Mouse (Mus musculus) forebrain, embryonic 15.5 days (tissue): Measurements from ENCODE around the gene Tipin. TPM values are rescaled to one million over a fixed set of nuclear protein-coding genes. Genes with fewer than 3 reads are reported as not detected.
"Not testable (repeated sequence)": the region's sequence is repeated elsewhere in the genome, so short reads cannot be mapped to it uniquely, and the experiment has no call there.

Experiments used
- ATAC-seq: fragments of 200-750 bp; cut with Nextera tagmentation; replicated peaks from 2 replicates; pipeline ENCODE4 v1.8.0; 2017; ENCODE audit warnings: mild to moderate bottlenecking, moderate TSS enrichment, moderate library complexity
- H3K27ac ChIP-seq: fragments of 300-500 bp; sonication (generic); replicated peaks from 2 replicates; pipeline ENCODE4 v1.5.1; 2015; ENCODE audit warnings: mild to moderate bottlenecking, inconsistent platforms
- H3K27me3 ChIP-seq: fragments of 300-500 bp; sonication (generic); 2 replicates; pipeline ENCODE4 v1.6.1; 2015; ENCODE audit warnings: inconsistent platforms
- H3K36me3 ChIP-seq: fragments of 300-500 bp; sonication (generic); 2 replicates; pipeline ENCODE4 v1.6.1; 2015; ENCODE audit warnings: mild to moderate bottlenecking, inconsistent platforms
- H3K4me1 ChIP-seq: fragments of 300-500 bp; sonication (generic); 2 replicates; pipeline ENCODE4 v1.6.1; 2015; ENCODE audit warnings: inconsistent platforms
- H3K4me2 ChIP-seq: fragments of 300-500 bp; sonication (generic); replicated peaks from 2 replicates; pipeline ENCODE4 v1.6.1; 2015; ENCODE audit warnings: mild to moderate bottlenecking, inconsistent platforms
- H3K4me3 ChIP-seq: fragments of 300-500 bp; sonication (generic); 2 replicates; pipeline ENCODE4 v1.5.1; 2015; ENCODE audit warnings: mild to moderate bottlenecking, inconsistent platforms
- H3K9ac ChIP-seq: fragments of 300-500 bp; sonication (generic); replicated peaks from 2 replicates; pipeline ENCODE4 v1.6.1; 2015; ENCODE audit warnings: mild to moderate bottlenecking, inconsistent platforms
- H3K9me3 ChIP-seq: fragments of 300-500 bp; sonication (generic); 2 replicates; pipeline ENCODE4 v1.6.1; 2016; ENCODE audit warnings: inconsistent platforms
- WGBS: fragments of 180-500 bp; shearing (Covaris S2); methylation state at CpG from one replicate; pipeline ENCODE4 v1.1.7; 2015; ENCODE audit warnings: mixed read lengths; 5-methylcytosine and 5-hydroxymethylcytosine counted together
- polyA plus RNA-seq: library from polyadenylated mRNA; unstranded; fragments of >200 nt; fragmentation: Nextera tagmentation; extraction: Ambion mirVana; gene quantifications from 2 replicates; pipeline ENCODE4 v1.2.1, GENCODE M21; 2015

Tipin gene
- polyA plus RNA-seq, 1 experiment from 2014 or later, result 130 TPM

DNA sequence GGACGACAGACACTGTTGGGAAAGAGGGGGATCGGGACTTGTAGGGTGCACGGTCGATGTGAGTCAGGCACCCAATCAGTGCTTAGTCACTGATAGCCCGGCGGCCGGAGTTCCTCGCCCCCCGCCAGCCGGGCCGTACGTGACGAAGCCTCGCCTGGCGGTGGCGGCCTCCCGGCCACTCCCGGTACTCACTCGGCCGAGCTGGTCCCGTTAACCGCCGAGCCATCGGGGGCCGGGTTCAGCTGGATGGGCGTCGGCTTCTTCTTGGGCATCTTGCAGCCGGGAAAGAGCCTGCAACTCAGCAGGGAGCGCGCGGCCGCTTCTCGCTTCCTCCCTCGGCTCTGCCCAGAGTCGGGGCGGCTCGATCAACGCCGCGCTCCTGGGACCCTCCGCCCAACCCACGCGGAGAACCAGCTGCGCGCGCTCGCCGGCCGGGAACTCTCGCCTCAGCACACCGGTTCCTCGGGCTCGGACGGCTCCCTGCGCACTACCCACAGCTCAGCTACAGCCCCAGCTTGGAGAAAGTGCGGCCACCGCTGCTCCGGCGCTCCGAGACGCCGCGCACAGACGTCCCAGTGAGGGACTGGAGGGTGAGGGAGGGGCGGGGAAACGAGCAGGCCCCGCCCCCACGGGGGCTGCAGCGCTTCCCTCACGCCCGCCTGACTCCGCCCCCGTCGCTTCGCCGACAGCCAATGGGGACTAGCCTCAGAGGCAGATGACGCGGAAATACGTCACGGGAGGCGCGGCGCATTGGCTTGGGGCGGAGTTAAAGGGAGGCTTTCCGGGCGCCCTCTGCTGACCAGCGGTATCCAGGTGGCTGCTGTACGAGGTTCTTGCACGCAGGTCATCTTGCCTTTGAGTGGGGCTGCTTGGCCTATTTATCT is 28.1 kb upstream of the Tipin start, which contains the start of gene Map2k1:
TSS of gene Map2k1 (minus strand) at position 611 of the 884 bp plus-strand sequence.
- Histone ChIP-seq H3K4me2 (peak within 1 kb of the TSS; percentile 85), H3K36me3 (no peaks in the 10 kb centered on the region), H3K4me3 (peak within 1 kb of the TSS; percentile 84), H3K27me3 (no peaks in the 10 kb centered on the region), H3K9ac (peak within 1 kb of the TSS; percentile 76), H3K4me1 (peaks cover 15% of the 10 kb centered on the region), H3K27ac (peak within 1 kb of the TSS; percentile 90), H3K9me3 (no peaks in the 10 kb centered on the region)
- ATAC-seq, result peak; percentile 98
- WGBS, result under 1% methylated on average over 89 of the region's 89 CpGs

GRCm38 (mm10) chr9:64255422-64255821 is 26.0 kb upstream of the Tipin start:
- H3K9me3 ChIP-seq, result no peaks in the 10 kb centered on the region
- H3K36me3 ChIP-seq, result no peaks in the 10 kb centered on the region
- H3K27me3 ChIP-seq, result no peaks in the 10 kb centered on the region
- ATAC-seq, result no peak
- no peak overlapping the region for H3K27ac ChIP-seq
- no peak overlapping the region for H3K9ac ChIP-seq
- H3K4me3 ChIP-seq, result no peak overlapping the region
- H3K4me2 ChIP-seq, result no peak overlapping the region
- WGBS, result 77% methylated on average over 3 of the region's 3 CpGs
- peaks cover 15% of the 10 kb centered on the region for H3K4me1 ChIP-seq

- Histone ChIP-seq H3K27ac (no peak overlapping the region), H3K9me3 (no peaks in the 10 kb centered on the region), H3K27me3 (no peaks in the 10 kb centered on the region), H3K36me3 (no peaks in the 10 kb centered on the region), H3K4me1 (peaks cover 15% of the 10 kb centered on the region), H3K4me2 (no peak overlapping the region), H3K4me3 (no peak overlapping the region), H3K9ac (no peak overlapping the region)
- no peak for ATAC-seq
- 87% methylated on average over 3 of the region's 3 CpGs for WGBS
These were observed 25.2 kb upstream of the Tipin start for GRCm38 (mm10) chr9:64256204-64256603.

- Histone ChIP-seq H3K4me1 (no peaks in the 10 kb centered on the region), H3K27ac (no peak overlapping the region), H3K36me3 (no peaks in the 10 kb centered on the region), H3K4me2 (no peak overlapping the region), H3K27me3 (no peaks in the 10 kb centered on the region), H3K9ac (no peak overlapping the region), H3K9me3 (no peaks in the 10 kb centered on the region), H3K4me3 (no peak overlapping the region)
- ATAC-seq, result no peak
- 86% methylated on average over 5 of the region's 5 CpGs for WGBS
These were observed 21.5 kb upstream of the Tipin start for GRCm38 (mm10) chr9:64259906-64260305.

- WGBS, result 91% methylated on average over 4 of the region's 4 CpGs
- Histone ChIP-seq H3K9me3 (no peaks in the 10 kb centered on the region), H3K9ac (no peak overlapping the region), H3K27me3 (no peaks in the 10 kb centered on the region), H3K4me3 (no peak overlapping the region), H3K36me3 (no peaks in the 10 kb centered on the region), H3K4me1 (no peaks in the 10 kb centered on the region), H3K4me2 (no peak overlapping the region), H3K27ac (no peak overlapping the region)
- ATAC-seq, result no peak
These were observed 20.4 kb upstream of the Tipin start for GRCm38 (mm10) chr9:64261023-64261422.

GRCm38 (mm10) chr9:64264813-64265212 is 16.6 kb upstream of the Tipin start:
- no peak overlapping the region for H3K9ac ChIP-seq
- H3K4me1 ChIP-seq, result no peaks in the 10 kb centered on the region
- no peaks in the 10 kb centered on the region for H3K36me3 ChIP-seq
- 66% methylated on average over 1 of the region's 1 CpGs for WGBS
- H3K9me3 ChIP-seq, result no peaks in the 10 kb centered on the region
- no peak overlapping the region for H3K4me2 ChIP-seq
- ATAC-seq, result no peak
- H3K27ac ChIP-seq, result no peak overlapping the region
- H3K4me3 ChIP-seq, result no peak overlapping the region
- H3K27me3 ChIP-seq, result no peaks in the 10 kb centered on the region

DNA sequence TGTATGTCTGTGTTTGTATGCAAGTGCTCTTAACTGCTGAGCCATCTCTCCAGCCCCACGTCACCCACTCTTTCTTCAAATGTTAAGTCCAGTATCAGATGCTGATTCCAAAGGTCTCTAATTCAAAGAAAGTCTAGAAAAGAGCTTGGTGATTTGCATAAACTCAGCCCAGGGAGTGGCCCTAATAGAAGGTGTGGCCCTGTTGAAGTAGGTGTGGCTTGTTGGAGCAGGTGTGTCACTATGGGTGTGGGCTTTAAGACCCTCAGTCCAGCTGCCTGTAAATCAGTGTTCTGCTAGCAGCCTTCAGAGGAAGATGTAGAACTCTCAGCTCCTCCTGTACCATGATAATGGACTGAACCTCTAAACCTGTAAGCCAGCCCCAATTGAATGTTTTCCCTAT is 14.2 kb upstream of the Tipin start:
- no peak for ATAC-seq
- WGBS, result 83% methylated on average over 1 of the region's 1 CpGs

GRCm38 (mm10) chr9:64268196-64268595 is 13.2 kb upstream of the Tipin start:
- Histone ChIP-seq H3K4me2 (no peak overlapping the region), H3K27ac (no peak overlapping the region), H3K36me3 (no peaks in the 10 kb centered on the region), H3K27me3 (no peaks in the 10 kb centered on the region), H3K9me3 (no peaks in the 10 kb centered on the region), H3K4me3 (no peak overlapping the region), H3K4me1 (no peaks in the 10 kb centered on the region), H3K9ac (no peak overlapping the region)
- WGBS, result 93% methylated on average over 10 of the region's 10 CpGs
- ATAC-seq, result no peak

More for the DNA sequence above, 14.2 kb upstream of the Tipin start:
- Histone ChIP-seq H3K27me3 (no peaks in the 10 kb centered on the region), H3K4me2 (no peak overlapping the region), H3K27ac (no peak overlapping the region), H3K36me3 (no peaks in the 10 kb centered on the region), H3K4me1 (no peaks in the 10 kb centered on the region), H3K4me3 (no peak overlapping the region), H3K9ac (no peak overlapping the region), H3K9me3 (no peaks in the 10 kb centered on the region)

DNA sequence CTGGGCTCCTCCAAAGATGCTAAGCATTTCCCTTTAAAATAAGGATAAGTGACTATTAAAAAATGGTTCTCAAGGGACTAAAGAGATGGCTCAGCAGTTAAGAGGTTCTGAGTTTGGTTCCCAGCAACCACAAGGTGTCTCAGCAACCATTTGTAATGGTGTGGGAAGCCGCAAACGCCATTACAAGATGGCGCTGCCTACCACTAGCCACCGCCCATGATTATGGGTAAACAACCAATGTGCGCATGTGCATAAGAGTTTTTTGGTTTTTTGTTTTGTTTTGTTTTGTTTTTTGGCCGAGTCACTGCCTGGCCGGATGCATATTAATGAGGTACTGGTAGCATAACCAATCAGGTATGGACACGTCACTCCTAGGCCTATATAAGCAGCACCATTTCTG is 12.5 kb upstream of the Tipin start:
- not testable (repeated sequence) for H3K36me3 ChIP-seq, ATAC-seq, H3K4me2 ChIP-seq

DNA sequence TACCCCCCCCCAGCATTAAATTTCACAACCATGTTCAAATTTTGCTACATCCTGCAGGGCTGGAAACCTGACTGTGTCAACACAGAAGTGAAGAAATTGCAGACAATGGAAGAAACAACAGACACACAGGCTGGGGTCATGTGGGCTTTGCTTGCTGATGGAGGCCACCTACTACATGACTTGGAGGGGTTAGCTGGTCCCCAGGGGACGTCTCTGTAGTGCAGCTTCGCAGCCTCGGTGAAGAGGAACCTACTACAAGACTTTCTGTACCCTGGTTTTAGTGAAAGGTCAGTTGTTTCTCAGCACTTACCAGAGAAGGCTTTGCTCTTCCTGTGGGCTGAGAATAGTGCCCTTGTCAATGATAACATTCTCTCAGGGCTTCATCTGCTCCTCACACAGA is 10.1 kb upstream of the Tipin start:
- Histone ChIP-seq H3K27me3 (no peaks in the 10 kb centered on the region), H3K27ac (no peak overlapping the region), H3K9ac (no peak overlapping the region), H3K4me3 (no peak overlapping the region), H3K4me2 (no peak overlapping the region), H3K4me1 (no peaks in the 10 kb centered on the region), H3K36me3 (no peaks in the 10 kb centered on the region), H3K9me3 (no peaks in the 10 kb centered on the region)
- 77% methylated on average over 3 of the region's 3 CpGs for WGBS
- ATAC-seq, result no peak

More for the DNA sequence above, 12.5 kb upstream of the Tipin start:
- not testable (repeated sequence) for H3K9me3 ChIP-seq, H3K9ac ChIP-seq, H3K27me3 ChIP-seq, H3K27ac ChIP-seq, H3K4me1 ChIP-seq, H3K4me3 ChIP-seq
- WGBS, result 96% methylated on average over 8 of the region's 8 CpGs

DNA sequence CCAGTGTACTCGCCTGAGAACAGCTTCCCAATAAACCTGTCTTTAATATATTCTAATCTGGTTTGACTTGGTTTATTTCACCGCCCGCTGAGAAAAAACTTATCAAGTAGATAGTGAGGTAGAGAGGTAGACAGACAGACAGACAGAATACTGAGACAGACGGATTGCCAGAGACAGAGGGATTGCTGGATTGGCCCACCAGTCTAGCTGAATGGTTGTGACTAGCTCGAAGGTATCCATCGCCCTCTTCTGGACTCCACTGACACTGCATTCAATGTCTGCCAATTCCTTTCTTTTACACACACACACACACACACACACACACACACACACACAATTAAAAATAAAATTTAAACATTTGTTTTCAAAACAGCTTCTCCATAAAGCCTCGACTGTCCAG is 8.8 kb upstream of the Tipin start:
- H3K4me1 ChIP-seq, result no peaks in the 10 kb centered on the region
- ATAC-seq, result no peak

GRCm38 (mm10) chr9:64273757-64274156 is 7.6 kb upstream of the Tipin start:
- Histone ChIP-seq H3K9me3 (no peaks in the 10 kb centered on the region), H3K4me3 (no peak overlapping the region), H3K4me1 (no peaks in the 10 kb centered on the region), H3K4me2 (no peak overlapping the region), H3K27ac (no peak overlapping the region), H3K9ac (no peak overlapping the region), H3K36me3 (no peaks in the 10 kb centered on the region), H3K27me3 (no peaks in the 10 kb centered on the region)
- ATAC-seq, result no peak
- 79% methylated on average over 4 of the region's 4 CpGs for WGBS

More for the DNA sequence above, 8.8 kb upstream of the Tipin start:
- Histone ChIP-seq H3K36me3 (no peaks in the 10 kb centered on the region), H3K27me3 (no peaks in the 10 kb centered on the region), H3K9ac (no peak overlapping the region), H3K4me2 (no peak overlapping the region), H3K27ac (no peak overlapping the region), H3K4me3 (no peak overlapping the region), H3K9me3 (no peaks in the 10 kb centered on the region)
- WGBS, result 54% methylated on average over 7 of the region's 7 CpGs

DNA sequence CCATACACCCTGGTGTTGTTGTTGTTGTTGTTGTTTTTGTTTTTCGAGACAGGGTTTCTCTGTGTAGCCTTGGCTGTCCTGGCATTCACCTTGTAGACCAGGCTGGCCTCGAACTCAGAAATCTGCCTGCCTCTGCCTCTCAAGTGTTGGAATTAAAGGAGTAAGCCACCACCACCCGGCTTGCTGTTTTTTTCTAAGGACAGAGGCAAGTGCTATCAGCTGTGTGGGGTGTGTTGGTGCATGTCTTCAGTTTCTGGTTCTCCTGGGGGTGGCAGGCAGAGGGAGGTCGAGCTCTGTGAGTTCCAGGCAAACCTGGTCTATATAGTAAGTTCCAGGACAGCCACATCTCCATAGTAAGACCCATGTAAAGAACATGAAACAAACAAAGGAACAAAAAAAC is 7.1 kb upstream of the Tipin start:
- Histone ChIP-seq H3K4me2 (no peak overlapping the region), H3K4me1 (no peaks in the 10 kb centered on the region), H3K4me3 (no peak overlapping the region), H3K27ac (no peak overlapping the region), H3K9me3 (no peaks in the 10 kb centered on the region), H3K36me3 (no peaks in the 10 kb centered on the region), H3K9ac (no peak overlapping the region), H3K27me3 (no peaks in the 10 kb centered on the region)
- no peak for ATAC-seq
- WGBS, result 83% methylated on average over 4 of the region's 4 CpGs
